Mouse (Mus musculus) heart, adult 2 months (tissue): Measurements from ENCODE around the gene AL731706.1.

Source experiments
- CTCF ChIP-seq: fragments of 200-600 bp; IDR thresholded peaks from 2 replicates; pipeline ENCODE4 v1.8.1; 2022; ENCODE audit warnings: antibody characterized with exemption, mild to moderate bottlenecking, moderate library complexity
- POLR2A ChIP-seq: fragments of 200-500 bp; IDR thresholded peaks from 2 replicates; pipeline ENCODE4 v1.6.1; 2011; ENCODE audit warnings: mild to moderate bottlenecking, low read depth, low read length, control low read depth; ENCODE audit not compliant: insufficient read depth

DNA sequence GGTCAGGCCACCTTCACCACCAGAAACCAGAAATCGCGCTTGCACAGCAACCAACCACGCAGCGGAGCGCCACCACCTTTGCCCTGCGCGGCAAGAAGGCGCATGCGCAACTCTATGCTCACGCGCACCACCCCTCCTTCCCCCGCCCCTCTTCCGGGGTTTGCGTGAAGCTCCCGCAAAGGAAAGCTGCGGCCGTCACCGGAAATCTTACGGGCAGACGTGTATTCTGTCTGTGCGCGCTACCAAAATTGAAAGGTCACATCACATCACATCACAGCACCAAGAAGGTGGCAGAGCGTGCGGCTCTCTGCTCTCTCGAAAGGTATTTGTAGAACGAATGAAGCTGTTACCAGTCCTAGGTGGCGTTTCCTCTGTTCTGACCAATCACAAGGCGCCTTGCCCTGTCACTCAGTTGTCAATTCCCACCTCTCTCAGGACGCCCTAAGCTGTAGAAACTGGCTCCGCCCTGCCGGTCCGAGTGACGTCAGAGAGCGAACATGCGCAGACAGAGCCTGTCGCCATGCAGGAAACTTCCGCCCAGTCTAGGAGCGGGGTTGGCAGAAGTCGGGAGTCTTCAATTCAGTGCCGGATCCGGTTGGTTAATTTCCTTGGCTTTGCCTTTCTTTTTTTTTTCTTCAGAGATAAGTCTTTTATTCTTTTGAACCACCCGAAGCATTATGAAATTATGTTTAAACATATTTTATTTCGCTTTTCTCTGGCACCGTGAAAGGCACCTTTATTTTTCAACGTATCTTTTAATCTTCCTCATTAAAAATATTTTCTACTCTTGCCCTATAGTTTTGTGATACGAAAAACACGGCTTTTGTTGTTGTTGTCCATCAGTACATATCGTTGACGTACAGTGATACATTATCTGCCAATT lies at the start of gene AL731706.1, which contains the start of the genes Slx4ip and Mkks:
- peak; percentile 92 for TF ChIP-seq POLR2A
- peak; percentile 11; the same call in 1 of the 2 replicates for TF ChIP-seq CTCF
